Comparison of ENCODE assay signal across 24 mouse cellular contexts in the genomic region with DNA sequence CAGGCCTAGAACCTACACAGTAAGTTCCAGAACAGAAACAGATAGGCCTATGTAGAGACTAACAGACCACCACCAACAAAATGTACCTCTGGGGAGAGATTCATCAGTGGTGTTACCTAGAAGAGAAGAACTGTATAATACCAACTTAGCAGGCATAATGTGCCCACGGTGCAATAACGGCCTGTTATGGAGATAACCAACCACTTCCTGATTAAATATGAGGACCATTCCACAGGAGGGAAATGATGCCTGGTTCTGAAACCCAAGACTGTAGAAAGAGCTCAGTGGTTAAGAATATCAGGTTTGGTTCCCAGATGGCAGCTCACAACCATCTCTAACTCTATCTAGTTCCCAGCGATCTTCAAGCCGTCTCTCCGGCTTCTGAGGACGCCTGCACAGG. TPM values are rescaled to one million over a fixed set of nuclear protein-coding genes. Genes with fewer than 3 reads are reported as not detected.
A peak's percentile ranks its signal among the peaks of the same experiment; 100 is the strongest.
DNase-seq lines count a peak whose midpoint lies in the region; ATAC-seq and TF ChIP-seq lines count a peak whose summit lies in the region.
"Had no signal": no experiment of that assay in that cellular context is flagged by ENCODE, and none has a peak within 500 bp of the region (broad histone marks: within the 10 kb centered on the region; RNA-seq: fewer than 3 reads in every experiment).

No protein-coding gene starts in this region.

- no peak for TF ChIP-seq RAD21 in MEL (IDR thresholded peaks at IDR 0.05; ENCODE audit: low read depth, low read length)

- H3K4me3 ChIP-seq in MEL (ENCODE audit: control insufficient read depth in 1 of 2, insufficient read depth in 1 of 2, low read depth in 2 of 2, low read length in 2 of 2) = no peak overlapping the region
- H3K4me3 ChIP-seq in cerebellum, adult 2 months (replicated peaks; ENCODE audit: insufficient read depth, low read depth, low read length) = no peak overlapping the region
- H3K4me3 ChIP-seq: embryonic facial prominence, embryonic 10.5 days; embryonic facial prominence, embryonic 12.5 days; forebrain, embryonic 13.5 days; forebrain, embryonic 15.5 days had no signal

- TF ChIP-seq CTCF in MEL (IDR thresholded peaks at IDR 0.05 in 2 of 3, conservative IDR thresholded peaks at IDR 0.05 in 1 of 3; ENCODE audit: control insufficient read depth in 1 of 3, insufficient read depth in 1 of 3, low read depth in 2 of 3, low read length in 3 of 3, poor library complexity in 1 of 3, severe bottlenecking in 1 of 3) = no peak
- no peak for TF ChIP-seq CTCF in cerebellum, adult 2 months (IDR thresholded peaks at IDR 0.05; ENCODE audit: borderline replicate concordance, insufficient read depth, low read depth, low read length)

- peak; percentile 56 for DNase-seq in 416B (ENCODE audit: low read depth)
- peak; percentile 42 for DNase-seq in MEL (ENCODE audit: low read depth, low spot score)
- no peak for DNase-seq in cerebellum, adult 2 months
- DNase-seq in layer of hippocampus, postnatal 10 days (ENCODE audit: low spot score in 2 of 2) = no peak
- DNase-seq: adrenal gland, adult 8-10 months; adrenal gland, postnatal 14 days; adrenal gland, postnatal 36 days; B cell, adult 2 months; cerebellum, adult 11-12 months; cerebellum, adult 8-10 months; cerebellum, adult 9-11 months; cerebellum, postnatal 14 days; cerebellum, postnatal 36 days; forebrain, postnatal 0 days had no signal

- 0 out of 2 replicates have a peak, but pooled peaks have one; percentile 11 for ATAC-seq in common myeloid progenitor, adult 5-6 weeks (replicated peaks; ENCODE audit: low read depth, poor library complexity, severe bottlenecking)
- ATAC-seq: activated CD4-positive, CD25-positive, alpha-beta regulatory T cell, adult 4 months; CD4-positive, CD25-positive, alpha-beta regulatory T cell, adult 4 months; forebrain, embryonic 13.5 days; forebrain, embryonic 15.5 days; forebrain, postnatal 0 days; Patski had no signal

- peaks cover 11 to 73% of the 10 kb centered on the region in 2 experiments for H3K36me3 ChIP-seq in MEL (ENCODE audit: control insufficient read depth in 1 of 2, insufficient read depth in 2 of 2, low read length in 2 of 2)

- H3K27ac ChIP-seq in MEL (ENCODE audit: control insufficient read depth, low read depth, low read length) = no peak overlapping the region; the same call in 1 of the 2 replicates
- no peak overlapping the region for H3K27ac ChIP-seq in cerebellum, adult 2 months (ENCODE audit: insufficient read depth, low read length)
- H3K27ac ChIP-seq: embryonic facial prominence, embryonic 10.5 days; embryonic facial prominence, embryonic 12.5 days; forebrain, embryonic 13.5 days; forebrain, embryonic 15.5 days had no signal

- no peaks in the 10 kb centered on the region; the same call in 1 of the 2 replicates for H3K79me2 ChIP-seq in MEL (ENCODE audit: control insufficient read depth, insufficient read depth, low read length, poor library complexity)

- H3K9me3 ChIP-seq in MEL (replicated peaks; ENCODE audit: insufficient read depth, low read length) = no peaks in the 10 kb centered on the region
- H3K9me3 ChIP-seq: embryonic facial prominence, embryonic 10.5 days; embryonic facial prominence, embryonic 12.5 days; forebrain, embryonic 13.5 days; forebrain, embryonic 15.5 days; G1E had no signal

- no peak overlapping the region for H3K9ac ChIP-seq in MEL (ENCODE audit: control insufficient read depth, low read depth, low read length, poor library complexity, severe bottlenecking)
- H3K9ac ChIP-seq: embryonic facial prominence, embryonic 12.5 days; forebrain, embryonic 13.5 days; forebrain, embryonic 15.5 days; forebrain, postnatal 0 days had no signal

- H3K27me3 ChIP-seq in MEL (ENCODE audit: control insufficient read depth in 1 of 2, insufficient read depth in 2 of 2, low read length in 2 of 2) = no peaks in the 10 kb centered on the region
- H3K27me3 ChIP-seq in cerebellum, adult 2 months (ENCODE audit: control insufficient read depth, insufficient read depth, low read length) = no peaks in the 10 kb centered on the region
- H3K27me3 ChIP-seq: CH12.LX; embryonic facial prominence, embryonic 12.5 days; forebrain, embryonic 13.5 days; forebrain, embryonic 15.5 days; Patski had no signal

- TF ChIP-seq POLR2A in MEL (IDR thresholded peaks at IDR 0.05; ENCODE audit: control insufficient read depth in 1 of 2, insufficient read depth in 1 of 2, low read depth in 1 of 2, low read length in 2 of 2, poor library complexity in 1 of 2) = no peak
- no peak for TF ChIP-seq POLR2A in cerebellum, adult 2 months (IDR thresholded peaks at IDR 0.05; ENCODE audit: borderline replicate concordance, insufficient read depth, low read length)

- TF ChIP-seq EP300 in MEL (IDR thresholded peaks at IDR 0.05; ENCODE audit: low read depth in 1 of 2, low read length in 2 of 2) = peak; percentile 70; a peak in 3 of 4 replicates

- 93% methylated on average over 6 of the region's 6 CpGs for WGBS in cerebellum, adult 2 months

- peaks cover 6 to 12% of the 10 kb centered on the region in 2 experiments; a peak in 2 of 4 replicates for H3K4me1 ChIP-seq in MEL (ENCODE audit: control insufficient read depth in 1 of 2, insufficient read depth in 2 of 2, low read length in 2 of 2)
- H3K4me1 ChIP-seq in cerebellum, adult 2 months (ENCODE audit: control insufficient read depth, insufficient read depth, low read length) = no peaks in the 10 kb centered on the region
- H3K4me1 ChIP-seq: embryonic facial prominence, embryonic 10.5 days; embryonic facial prominence, embryonic 12.5 days; forebrain, embryonic 13.5 days; forebrain, embryonic 15.5 days had no signal

TF ChIP-seq in MEL, 35 proteins besides CTCF, POLR2A, EP300 and RAD21:
- no peak for TF ChIP-seq JUND (IDR thresholded peaks at IDR 0.05; ENCODE audit: low read depth, low read length)
- TF ChIP-seq GATA1 (IDR thresholded peaks at IDR 0.05; ENCODE audit: low read depth, low read length) = peak; percentile 48; the same call in 1 of the 2 replicates
- TF ChIP-seq MXI1 (IDR thresholded peaks at IDR 0.05; ENCODE audit: low read depth, low read length) = peak; percentile 30; the same call in 1 of the 2 replicates
- peak; percentile 17; the same call in 1 of the 2 replicates for TF ChIP-seq MAFK (IDR thresholded peaks at IDR 0.05; ENCODE audit: borderline replicate concordance, low read depth, low read length)
- 0 out of 2 replicates have a peak, but pooled peaks have one; percentile 27 for TF ChIP-seq ELF1 (IDR thresholded peaks at IDR 0.05; ENCODE audit: low read depth, low read length)
- peak; percentile 27; the same call in 1 of the 2 replicates for TF ChIP-seq MYB (IDR thresholded peaks at IDR 0.05; ENCODE audit: low read depth, low read length)
- no peak for TF ChIP-seq GABPA (IDR thresholded peaks at IDR 0.05; ENCODE audit: low read depth, low read length)
- peak; percentile 31; the same call in 1 of the 2 replicates for TF ChIP-seq SIN3A (IDR thresholded peaks at IDR 0.05; ENCODE audit: low read length)
- TF ChIP-seq MAZ (IDR thresholded peaks at IDR 0.05; ENCODE audit: low read depth, low read length) = no peak
- 0 out of 2 replicates have a peak, but pooled peaks have one; percentile 26 for TF ChIP-seq RCOR1 (IDR thresholded peaks at IDR 0.05; ENCODE audit: low read depth, low read length)

RNA-seq across cellular contexts. Expression of a gene that starts 30.0 kb away (rescaled TPM):
- 19.8 and 23.5 TPM in 2 replicates for total RNA-seq in MEL (2012; rRNA removed)
- 10 to 100 TPM in 1 of 2 experiments, not detected in 1; 28.1 TPM for polyA plus RNA-seq in MEL (2012; ENCODE audit: insufficient read depth in 1 of 2, insufficient read length in 2 of 2, low read depth in 1 of 2, low replicate concordance in 2 of 2, missing spikeins in 1 of 2)
- 104 and 113 TPM in 2 replicates for total RNA-seq in common myeloid progenitor, adult 5-6 weeks (2017)
- polyA plus RNA-seq in cerebellum, adult 2 months (2012; rRNA removed) = 76.2 and 77.8 TPM in 2 replicates
- total RNA-seq in layer of hippocampus, postnatal 10 days (2021) = 10 to 100 TPM; 93.0 to 99.9 TPM

RNA-seq across cellular contexts. Expression of a gene that starts 45.1 kb away (rescaled TPM):
- total RNA-seq in MEL (2012; rRNA removed) = 2.9 TPM in 2 replicates
- 1 to 10 TPM in 1 of 2 experiments, not detected in 1; 3.2 TPM for polyA plus RNA-seq in MEL (2012; ENCODE audit: insufficient read depth in 1 of 2, insufficient read length in 2 of 2, low read depth in 1 of 2, low replicate concordance in 2 of 2, missing spikeins in 1 of 2)
- total RNA-seq in common myeloid progenitor, adult 5-6 weeks (2017) = 1.5 and 2.6 TPM in 2 replicates
- polyA plus RNA-seq in cerebellum, adult 2 months (2012; rRNA removed) = 12.9 and 15.5 TPM in 2 replicates
- total RNA-seq in layer of hippocampus, postnatal 10 days (2021) = 10 to 100 TPM; 27.1 to 28.0 TPM
- polyA plus RNA-seq: G1E had no signal

Comparison
In these comparisons a context has a peak if more than half of its experiments do, and no peak if none do; other contexts are left out.
1. DNase-seq: peak in 416B (single experiment) and MEL (single experiment); none in cerebellum, adult 2 months (0 of 2) and layer of hippocampus, postnatal 10 days (0 of 2).